Mouse (Mus musculus) right cerebral cortex, adult 2 months (tissue): ENCODE data around the gene Ampd2.

ENCODE experiments used
- DNase-seq, 2 experiments: peaks; one replicate each; pipeline ENCODE4 v3.0.0; 2021 to 2022; ENCODE audit warnings: low spot score in 2 of 2

The Ampd2 gene

GRCm38 (mm10) chr3:108094976-108095760 is 8.7 kb upstream of the Ampd2 start:
- no peak for DNase-seq

- DNase-seq: no peak
These were observed 7.7 kb upstream of the Ampd2 start for GRCm38 (mm10) chr3:108094146-108094545.

DNA sequence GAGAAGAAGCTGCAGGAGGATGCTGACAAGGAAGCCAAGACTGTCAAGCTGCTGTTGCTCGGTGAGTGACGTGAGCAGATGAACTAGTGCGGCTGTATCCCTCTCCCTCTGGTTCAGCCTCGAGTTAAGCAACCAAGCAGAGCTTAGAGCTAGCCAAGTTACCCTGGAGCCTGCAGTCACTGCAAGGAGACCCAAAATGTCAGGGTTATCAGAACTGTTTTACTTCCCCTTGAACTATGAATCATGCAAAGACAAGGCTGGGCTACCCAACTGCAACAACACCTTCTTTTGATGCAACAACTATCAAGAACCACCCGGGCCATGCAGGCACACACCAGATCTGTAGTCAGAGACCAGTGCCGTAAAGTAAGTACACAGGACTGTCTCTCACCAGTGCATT is 6.9 kb upstream of the Ampd2 start:
- DNase-seq: no peak

GRCm38 (mm10) chr3:108092536-108093115 is 6.2 kb upstream of the Ampd2 start, which contains the start of gene Gnat2:
TSS of gene Gnat2 (plus strand) at chr3:108092789.
- no peak for DNase-seq

GRCm38 (mm10) chr3:108092030-108092429 is 5.6 kb upstream of the Ampd2 start:
- no peak for DNase-seq

- DNase-seq: no peak
These were observed 4.1 kb upstream of the Ampd2 start for GRCm38 (mm10) chr3:108090561-108090960.

- DNase-seq: peak in 1 of 2 experiments; percentile 29
These were observed 3.5 kb upstream of the Ampd2 start for GRCm38 (mm10) chr3:108089916-108090315.

DNA sequence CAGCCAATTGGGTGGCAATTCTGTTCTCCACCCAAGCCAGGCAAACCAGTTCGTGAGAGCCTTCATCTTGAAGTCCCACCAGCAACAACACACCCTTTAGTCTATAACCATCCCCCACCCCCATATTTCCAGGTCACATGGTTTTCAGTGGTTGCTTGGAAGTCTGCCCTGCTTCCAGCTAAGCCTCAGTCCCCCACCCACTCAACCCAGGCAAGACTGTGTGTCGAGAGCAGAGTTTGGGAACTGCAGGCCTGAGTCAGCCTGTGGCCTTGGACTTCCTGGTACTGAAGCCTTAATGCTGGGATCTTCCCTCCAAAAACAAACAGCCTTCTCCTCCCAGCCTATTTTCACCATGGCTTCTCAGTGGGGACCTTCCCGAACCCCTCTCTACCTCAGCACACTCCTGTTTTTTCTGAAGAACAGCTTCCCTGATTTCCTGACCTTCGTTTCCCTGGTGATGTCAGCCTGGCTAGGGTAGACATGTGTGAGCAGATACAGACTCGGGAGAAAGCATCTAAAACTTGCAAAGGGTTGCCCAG is 2.5 kb upstream of the Ampd2 start:
- DNase-seq: no peak

DNA sequence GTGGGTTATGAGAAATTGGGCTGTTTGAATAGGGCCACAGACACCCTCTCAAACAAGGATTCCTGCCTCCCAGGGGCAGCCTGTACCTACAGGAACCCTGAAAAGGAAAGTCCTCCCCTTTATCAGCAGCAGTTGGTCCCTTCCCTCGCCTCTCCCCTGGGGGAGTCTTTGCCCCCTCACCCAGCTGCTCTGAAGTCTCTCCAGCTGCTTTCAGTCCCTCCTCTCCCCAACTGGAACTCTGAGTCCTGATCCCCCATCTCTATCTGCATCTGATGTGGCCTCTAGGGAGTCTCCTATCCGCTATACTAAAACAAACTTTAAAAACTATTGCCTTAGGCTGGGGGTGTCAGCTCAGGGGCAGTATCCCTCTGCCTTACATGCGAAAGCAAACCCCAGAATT is 878 bp upstream of the Ampd2 start:
- DNase-seq: no peak

GRCm38 (mm10) chr3:108085721-108086469 is 556 bp downstream of the Ampd2 start:
- DNase-seq: no peak

DNA sequence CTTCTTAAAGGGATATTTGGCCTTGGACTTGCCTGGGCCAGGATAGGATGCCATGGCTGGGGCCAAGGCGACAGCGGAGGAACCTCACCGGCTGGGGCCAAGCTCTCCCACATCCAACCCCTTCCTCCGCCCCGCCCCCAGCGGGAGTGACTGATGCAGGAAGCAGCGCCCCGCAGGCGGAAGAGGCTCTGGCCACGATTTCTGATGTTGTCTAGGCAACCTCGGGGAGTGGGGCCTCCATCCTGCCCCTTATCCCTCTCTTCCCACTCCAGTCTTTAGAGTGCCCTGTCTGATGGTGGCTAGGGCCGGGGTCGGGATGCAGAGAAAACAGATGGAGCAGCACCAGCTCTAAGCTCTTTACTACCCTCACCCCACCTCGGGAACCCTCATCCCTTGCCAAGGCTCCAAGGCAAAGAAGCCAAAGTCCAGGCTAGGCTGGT is 1.1 kb downstream of the Ampd2 start:
- peak; percentile 90 to 91 for DNase-seq

GRCm38 (mm10) chr3:108084767-108085270 is 1.6 kb downstream of the Ampd2 start:
- no peak for DNase-seq

GRCm38 (mm10) chr3:108083904-108084407 is 2.5 kb downstream of the Ampd2 start:
- DNase-seq: no peak

- DNase-seq: no peak
These were observed 3.3 kb downstream of the Ampd2 start for GRCm38 (mm10) chr3:108083161-108083560.

- no peak for DNase-seq
These were observed 4.1 kb downstream of the Ampd2 start for GRCm38 (mm10) chr3:108082251-108082875.

GRCm38 (mm10) chr3:108081681-108082080 is 4.8 kb downstream of the Ampd2 start:
- no peak for DNase-seq

GRCm38 (mm10) chr3:108076836-108077235 is 9.6 kb downstream of the Ampd2 start:
- no peak for DNase-seq

DNA sequence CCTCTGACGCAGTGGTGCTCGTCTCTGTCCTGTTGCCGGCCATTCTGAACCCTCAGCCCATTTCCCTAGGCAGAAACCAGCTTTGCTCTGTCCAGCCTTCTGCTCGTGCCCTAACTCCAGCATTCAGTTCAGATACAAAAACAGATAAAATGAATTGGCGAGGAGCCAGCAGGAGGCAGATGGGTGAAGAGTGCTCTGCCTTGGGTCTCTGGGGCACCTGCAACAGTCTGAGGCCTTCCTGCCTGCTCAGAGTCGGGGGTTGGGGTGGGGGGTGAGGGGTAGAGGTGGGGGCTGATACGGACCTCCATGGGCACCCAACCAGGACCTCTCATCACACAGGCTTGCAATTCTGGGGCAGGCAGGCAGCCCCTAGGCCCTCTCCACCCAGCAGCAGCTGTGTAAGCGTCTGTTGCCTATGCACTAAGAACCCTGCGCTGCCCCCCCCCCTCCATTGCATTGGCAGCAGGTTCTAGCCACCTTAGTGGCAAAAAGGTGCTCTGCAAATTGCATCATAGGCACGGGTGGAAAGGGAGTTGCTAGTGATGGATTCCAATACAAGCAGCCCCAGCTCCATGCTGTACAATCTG is 13.4 kb downstream of the Ampd2 start:
- no peak for DNase-seq

DNA sequence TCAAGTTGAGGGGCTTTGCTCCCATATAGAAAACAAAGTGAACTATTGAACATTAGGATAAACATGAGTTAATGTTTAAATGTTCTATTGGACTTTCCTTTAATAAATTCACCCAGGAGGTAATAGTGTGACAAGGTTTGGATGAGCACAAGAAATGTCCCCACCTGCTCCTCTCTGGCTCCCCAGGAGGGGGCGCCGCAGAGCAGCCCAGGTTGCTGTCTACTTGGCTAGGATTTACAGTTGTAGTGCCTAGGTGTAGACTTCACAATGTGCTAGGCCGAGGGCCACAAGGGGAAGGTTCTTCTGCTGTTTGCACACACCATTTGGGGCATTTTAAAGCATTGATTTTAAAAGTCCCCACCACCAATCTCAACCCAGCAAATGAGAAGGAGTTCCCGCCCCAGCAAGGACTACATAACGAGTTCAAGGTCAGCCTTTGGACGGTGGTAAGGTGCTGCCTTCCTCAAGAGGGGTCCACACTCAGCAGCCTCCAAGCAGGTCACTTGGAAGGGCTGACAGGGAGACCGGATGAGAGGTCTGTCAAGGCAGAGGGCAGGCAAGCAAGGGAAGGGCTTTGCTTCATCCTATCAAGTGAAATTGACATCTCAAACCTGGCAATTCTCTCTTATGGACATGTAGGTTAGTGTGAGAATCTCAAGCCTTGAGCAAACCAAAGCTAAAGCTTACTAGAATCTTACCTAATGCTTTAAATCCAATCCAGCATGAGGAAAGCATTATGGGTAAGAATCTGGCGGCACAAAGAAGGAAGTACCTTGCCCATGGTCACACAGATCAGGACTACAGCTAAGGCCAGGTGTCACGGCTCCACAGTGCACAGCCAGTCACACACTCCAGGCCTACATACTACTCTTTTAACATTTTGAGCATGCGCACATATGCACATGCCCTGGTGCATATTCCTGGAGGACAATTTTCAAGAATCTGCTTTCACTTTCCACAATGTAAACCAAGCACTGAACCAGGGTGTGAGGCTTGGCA is 15.9 kb downstream of the Ampd2 start:
- peak; percentile 67 to 70 for DNase-seq
